ENCODE assay signal across 8 mouse cellular contexts in genomic region chr5:115521553-115522461, GRCm38 (mm10). TPM values are rescaled to one million over a fixed set of nuclear protein-coding genes. Genes with fewer than 3 reads are reported as not detected.
DNase-seq lines count a peak whose midpoint lies in the region.

No protein-coding gene starts in this region.

- intact Hi-C loops in left cerebral cortex, postnatal 10 days (cut with DNase I), result no loop called here

- peak; percentile 89 for DNase-seq in 416B (ENCODE audit: low read depth)
- peak; percentile 76 for DNase-seq in CD4-positive, CD25-positive, alpha-beta regulatory T cell, adult 2 months (ENCODE audit: low read depth, low spot score)
- peak; percentile 80 for DNase-seq in heart, adult 8-10 months (ENCODE audit: low spot score)
- DNase-seq in kidney, adult 9 months, result peak; percentile 85
- peak; percentile 83 for DNase-seq in lung, postnatal 10 days
- peak; percentile 75 for DNase-seq in thymus, postnatal 25 days
- DNase-seq in left cerebral cortex, postnatal 10 days (ENCODE audit: extremely low spot score in 1 of 2, low spot score in 2 of 2), result no peak
- DNase-seq in cerebellum, postnatal 4 days (ENCODE audit: low spot score in 2 of 2), result no peak

RNA-seq across cellular contexts. Expression of gene Pxn, which starts 15.3 kb away (rescaled TPM):
- total RNA-seq in heart, adult 8-10 months (2022), result 10 to 100 TPM; 31.2 to 43.4 (median 34.1) TPM
- total RNA-seq in left cerebral cortex, postnatal 10 days (2021), result 10 to 100 TPM; 18.8 to 20.8 TPM

RNA-seq across cellular contexts. Expression of gene Sirt4, which starts 37.3 kb away (rescaled TPM):
- 10 to 100 TPM; 17.9 to 21.4 (median 19.6) TPM for total RNA-seq in heart, adult 8-10 months (2022)
- total RNA-seq in left cerebral cortex, postnatal 10 days (2021), result 10 to 100 TPM; 26.8 to 31.2 TPM

RNA-seq across cellular contexts. Expression of gene Rplp0, which starts 37.5 kb away (rescaled TPM):
- total RNA-seq in heart, adult 8-10 months (2022), result 100 to 1,000 TPM; 591 to 710 (median 629) TPM
- 100 to 1,000 TPM; 400 to 410 TPM for total RNA-seq in left cerebral cortex, postnatal 10 days (2021)

RNA-seq across cellular contexts. Expression of gene Gcn1l1, which starts 43.2 kb away (rescaled TPM):
- total RNA-seq in heart, adult 8-10 months (2022), result 10 to 100 TPM; 35.7 to 41.6 (median 39.3) TPM
- total RNA-seq in left cerebral cortex, postnatal 10 days (2021), result 10 to 100 TPM; 71.3 to 75.0 TPM

RNA-seq across cellular contexts. Expression of gene Pla2g1b, which starts 55.7 kb away (rescaled TPM):
- total RNA-seq in heart, adult 8-10 months (2022), result not detected
- total RNA-seq in left cerebral cortex, postnatal 10 days (2021), result not detected

Comparison
In these comparisons a context has a peak if more than half of its experiments do, and no peak if none do; other contexts are left out.
1. DNase-seq: peak in 416B (single experiment), CD4-positive, CD25-positive, alpha-beta regulatory T cell, adult 2 months (single experiment), heart, adult 8-10 months (single experiment), kidney, adult 9 months (single experiment), lung, postnatal 10 days (single experiment) and thymus, postnatal 25 days (single experiment); none in left cerebral cortex, postnatal 10 days (0 of 2) and cerebellum, postnatal 4 days (0 of 2).